Mouse (Mus musculus) stomach, embryonic 14.5 days (tissue): Measurements from ENCODE around the gene Ccdc13. TPM values are rescaled to one million over a fixed set of nuclear protein-coding genes. Genes with fewer than 3 reads are reported as not detected.
A peak's percentile ranks its signal among the peaks of the same experiment; 100 is the strongest.

Source experiments
- ATAC-seq: fragments of 200-750 bp; cut with Nextera tagmentation; 2 replicates; pipeline ENCODE4 v1.8.0; 2017; ENCODE audit warnings: low read depth, moderate TSS enrichment; ENCODE audit not compliant: insufficient number of reproducible peaks, insufficient read depth, low FRiP score
- H3K27ac ChIP-seq: fragments of 300-500 bp; sonication (generic); 2 replicates; pipeline ENCODE4 v1.5.1; 2014; ENCODE audit warnings: mild to moderate bottlenecking, low read length, moderate library complexity, mixed read lengths
- H3K27me3 ChIP-seq: fragments of 300-500 bp; sonication (generic); 2 replicates; pipeline ENCODE4 v1.6.1; 2014; ENCODE audit warnings: low read length, control low read depth, mixed read lengths; ENCODE audit not compliant: control insufficient read depth, insufficient read depth
- H3K36me3 ChIP-seq: fragments of 300-500 bp; sonication (generic); 2 replicates; pipeline ENCODE4 v1.6.1; 2014; ENCODE audit warnings: mild to moderate bottlenecking, control low read depth, low read length, moderate library complexity, mixed read lengths; ENCODE audit not compliant: control insufficient read depth, insufficient read depth
- H3K4me1 ChIP-seq: fragments of 300-500 bp; sonication (generic); 2 replicates; pipeline ENCODE4 v1.6.1; 2014; ENCODE audit warnings: low read length, control low read depth, mixed read lengths; ENCODE audit not compliant: control insufficient read depth, insufficient read depth
- H3K4me2 ChIP-seq: fragments of 300-500 bp; sonication (generic); replicated peaks from 2 replicates; pipeline ENCODE4 v1.6.1; 2014; ENCODE audit warnings: low read depth, low read length, control low read depth
- H3K4me3 ChIP-seq: fragments of 300-500 bp; sonication (generic); 2 replicates; pipeline ENCODE4 v1.5.1; 2014; ENCODE audit warnings: low read depth, low read length, control low read depth
- H3K9ac ChIP-seq: fragments of 300-500 bp; sonication (generic); replicated peaks from 2 replicates; pipeline ENCODE4 v1.6.1; 2014; ENCODE audit warnings: low read depth, mild to moderate bottlenecking, control low read depth, low read length, moderate library complexity, mixed read lengths
- H3K9me3 ChIP-seq: fragments of 300-500 bp; sonication (generic); 2 replicates; pipeline ENCODE4 v1.6.1; 2016; ENCODE audit warnings: low read depth, low read length, control low read depth; ENCODE audit not compliant: control insufficient read depth
- WGBS: fragments of 180-500 bp; shearing (Covaris S2); extraction: QIAGEN DNeasy Blood & Tissue Kit; methylation state at CpG from one replicate; pipeline ENCODE4 v1.1.7; 2014; 5-methylcytosine and 5-hydroxymethylcytosine counted together
- polyA plus RNA-seq: library from polyadenylated mRNA; unstranded; fragments of >200 nt; fragmentation: Nextera tagmentation; extraction: Ambion mirVana; gene quantifications from 2 replicates; pipeline ENCODE4 v1.2.1, GENCODE M21; 2014

Gene Ccdc13
- polyA plus RNA-seq, 1 experiment from 2014 or later = 1.4 TPM

DNA sequence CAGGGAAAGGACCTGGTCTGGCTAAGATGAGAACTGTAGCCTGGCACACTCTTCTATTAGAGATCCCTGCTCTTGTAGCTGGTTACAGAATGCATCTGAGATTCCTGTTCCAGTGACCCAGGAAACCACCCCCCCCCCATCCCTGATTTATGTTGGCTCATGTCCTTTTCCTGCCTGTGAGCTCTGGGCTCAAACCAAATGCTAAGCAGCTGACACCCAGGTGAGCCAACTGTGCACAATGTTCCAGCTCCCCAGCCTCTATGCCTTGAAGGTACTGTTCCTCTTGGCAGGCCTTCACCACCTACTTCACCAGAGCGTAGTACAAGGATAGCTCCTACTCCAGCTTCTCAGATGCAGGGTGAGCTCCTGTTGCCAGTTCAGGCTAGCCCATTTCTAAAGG lies 16.2 kb downstream of the Ccdc13 start:
- Histone ChIP-seq H3K4me2 (no peak overlapping the region), H3K4me3 (no peak overlapping the region), H3K9ac (no peak overlapping the region), H3K27ac (no peak overlapping the region), H3K36me3 (no peaks in the 10 kb centered on the region), H3K4me1 (0 out of 2 replicates have a peak, but pooled peaks cover 5% of the 10 kb centered on the region), H3K27me3 (no peaks in the 10 kb centered on the region), H3K9me3 (no peaks in the 10 kb centered on the region)
- ATAC-seq = no peak
- 89% methylated on average over 1 of the region's 1 CpGs for WGBS

DNA sequence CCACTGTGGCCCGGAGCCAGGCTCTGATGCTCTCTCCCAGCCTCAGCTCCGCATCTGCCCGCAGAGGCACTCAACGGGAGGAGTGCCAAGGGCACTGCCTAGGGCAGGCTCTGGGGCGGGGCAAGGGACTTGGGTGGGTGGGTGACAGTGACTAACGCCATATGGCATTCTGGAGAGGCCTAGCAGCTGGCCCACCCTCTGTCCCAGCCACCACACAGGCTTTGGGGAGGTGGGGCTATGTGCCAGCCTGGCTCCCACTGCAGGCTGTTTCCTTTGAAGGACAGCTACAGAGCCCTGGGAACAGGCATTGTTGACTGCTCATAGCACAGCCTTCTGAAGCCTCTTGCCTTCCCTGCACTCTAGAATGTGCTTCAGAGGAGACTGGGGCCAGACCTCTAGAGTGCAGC lies 16.7 kb downstream of the Ccdc13 start:
- H3K4me1 ChIP-seq = 0 out of 2 replicates have a peak, but pooled peaks cover 5% of the 10 kb centered on the region
- WGBS = 64% methylated on average over 6 of the region's 6 CpGs
- no peak overlapping the region for H3K27ac ChIP-seq
- H3K9me3 ChIP-seq = no peaks in the 10 kb centered on the region
- H3K27me3 ChIP-seq = no peaks in the 10 kb centered on the region
- no peaks in the 10 kb centered on the region for H3K36me3 ChIP-seq
- H3K4me3 ChIP-seq = no peak overlapping the region
- no peak overlapping the region for H3K9ac ChIP-seq
- ATAC-seq = no peak
- no peak overlapping the region for H3K4me2 ChIP-seq

DNA sequence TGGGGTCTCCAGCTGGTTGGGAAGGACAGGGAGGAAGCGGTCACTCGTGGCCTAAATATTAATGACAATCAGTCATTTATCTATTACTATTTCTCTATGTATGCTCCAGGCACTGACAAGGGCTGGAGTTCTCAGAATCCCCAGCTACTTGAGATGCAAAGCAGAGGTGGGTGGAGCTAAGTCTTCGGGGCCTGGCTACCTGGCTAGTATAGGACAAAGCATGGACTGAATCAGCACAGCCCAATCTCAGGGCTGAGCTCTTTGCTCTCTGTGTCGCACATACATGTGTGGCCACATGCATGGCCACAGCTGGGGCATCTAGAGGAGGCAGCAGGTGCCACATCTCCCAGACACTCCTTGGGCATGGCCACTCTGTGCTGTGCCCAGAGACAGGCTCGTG lies 18.5 kb downstream of the Ccdc13 start:
- Histone ChIP-seq H3K27me3 (no peaks in the 10 kb centered on the region), H3K9me3 (no peaks in the 10 kb centered on the region), H3K9ac (no peak overlapping the region), H3K4me1 (0 out of 2 replicates have a peak, but pooled peaks cover 5% of the 10 kb centered on the region), H3K4me2 (no peak overlapping the region), H3K4me3 (no peak overlapping the region), H3K27ac (no peak overlapping the region), H3K36me3 (no peaks in the 10 kb centered on the region)
- ATAC-seq = no peak
- 67% methylated on average over 5 of the region's 5 CpGs for WGBS

DNA sequence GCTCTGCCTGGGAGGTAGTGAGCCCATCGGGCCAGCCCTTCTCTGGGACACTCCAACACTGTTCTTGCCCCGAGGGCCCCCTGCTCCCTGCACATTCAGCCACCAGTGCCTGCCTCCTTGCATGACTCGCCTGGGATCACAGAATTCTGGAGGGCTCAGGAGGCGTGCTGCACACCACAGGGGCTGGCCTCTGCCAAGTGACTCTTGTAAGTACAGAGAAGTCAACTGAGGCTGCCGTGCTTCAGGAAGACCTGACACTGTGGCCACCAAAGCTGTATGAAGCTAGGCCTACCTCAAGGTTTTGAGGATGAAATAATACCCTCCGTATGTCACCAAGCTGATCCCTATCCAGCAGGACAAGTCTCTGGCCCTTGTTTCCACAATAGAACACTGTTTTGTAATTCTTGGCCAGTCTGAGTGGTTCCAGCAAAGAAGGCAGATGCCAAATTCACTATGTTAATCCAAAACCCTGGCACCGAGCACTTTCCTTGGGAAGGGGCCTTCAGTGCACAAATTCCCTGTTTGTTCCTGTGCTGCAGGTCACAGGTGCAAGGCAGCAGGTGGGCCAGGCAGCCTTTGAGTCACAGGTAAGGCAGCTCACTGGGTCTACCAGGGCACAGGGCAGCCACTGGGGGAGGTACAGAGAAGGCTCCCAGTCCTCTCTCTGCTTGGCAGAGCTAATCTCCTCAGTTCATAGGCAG lies 19.3 kb downstream of the Ccdc13 start:
- no peak overlapping the region for H3K27ac ChIP-seq
- no peaks in the 10 kb centered on the region for H3K27me3 ChIP-seq
- ATAC-seq = no peak; the same call in 1 of the 2 replicates
- WGBS = 51% methylated on average over 7 of the region's 7 CpGs
- H3K36me3 ChIP-seq = no peaks in the 10 kb centered on the region
- H3K4me3 ChIP-seq = no peak overlapping the region
- no peak overlapping the region for H3K4me2 ChIP-seq
- H3K9me3 ChIP-seq = no peaks in the 10 kb centered on the region
- H3K9ac ChIP-seq = no peak overlapping the region
- 0 out of 2 replicates have a peak, but pooled peaks cover 5% of the 10 kb centered on the region for H3K4me1 ChIP-seq

DNA sequence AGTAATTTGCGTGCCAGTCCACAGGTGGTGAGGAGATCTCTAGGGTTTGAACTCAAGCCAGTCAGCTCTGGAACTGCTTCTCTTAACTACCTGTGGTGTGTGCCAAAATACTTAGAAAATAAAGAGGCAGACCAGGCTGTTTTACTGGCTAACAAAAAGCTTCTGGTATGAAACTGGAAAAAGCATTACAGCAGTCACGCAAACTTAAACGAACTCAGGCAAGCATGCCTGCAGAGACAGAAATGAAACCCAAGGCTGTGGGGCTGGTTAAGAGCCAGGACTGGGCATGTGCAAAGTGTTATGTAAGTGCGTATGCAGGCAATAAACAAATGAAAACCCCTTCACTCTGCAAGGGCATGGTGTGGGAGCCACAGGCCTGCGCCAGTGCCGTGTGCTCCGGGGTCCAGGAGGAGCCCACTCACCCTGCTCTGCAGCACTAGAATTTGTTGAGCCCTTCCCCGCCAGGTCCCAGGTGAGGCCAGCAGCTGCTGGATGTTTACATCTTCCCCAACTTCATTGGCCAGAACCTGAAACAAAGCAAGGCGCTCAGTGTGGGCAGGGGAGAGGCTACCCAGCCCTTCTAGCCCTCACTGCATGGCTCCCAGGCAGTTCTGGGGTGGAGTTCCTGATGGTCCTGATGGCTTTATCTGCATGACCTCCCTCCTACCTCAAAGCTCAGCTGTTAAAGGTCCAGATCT lies 20.0 kb downstream of the Ccdc13 start:
- H3K4me1 ChIP-seq = 0 out of 2 replicates have a peak, but pooled peaks cover 5% of the 10 kb centered on the region
- no peaks in the 10 kb centered on the region for H3K36me3 ChIP-seq
- WGBS = 41% methylated on average over 9 of the region's 9 CpGs
- no peak; the same call in 1 of the 2 replicates for ATAC-seq
- H3K9ac ChIP-seq = no peak overlapping the region
- no peaks in the 10 kb centered on the region for H3K9me3 ChIP-seq
- H3K4me3 ChIP-seq = no peak overlapping the region
- no peaks in the 10 kb centered on the region for H3K27me3 ChIP-seq
- no peak overlapping the region for H3K4me2 ChIP-seq
- H3K27ac ChIP-seq = peak overlapping the region; percentile 33; the same call in 1 of the 2 replicates

DNA sequence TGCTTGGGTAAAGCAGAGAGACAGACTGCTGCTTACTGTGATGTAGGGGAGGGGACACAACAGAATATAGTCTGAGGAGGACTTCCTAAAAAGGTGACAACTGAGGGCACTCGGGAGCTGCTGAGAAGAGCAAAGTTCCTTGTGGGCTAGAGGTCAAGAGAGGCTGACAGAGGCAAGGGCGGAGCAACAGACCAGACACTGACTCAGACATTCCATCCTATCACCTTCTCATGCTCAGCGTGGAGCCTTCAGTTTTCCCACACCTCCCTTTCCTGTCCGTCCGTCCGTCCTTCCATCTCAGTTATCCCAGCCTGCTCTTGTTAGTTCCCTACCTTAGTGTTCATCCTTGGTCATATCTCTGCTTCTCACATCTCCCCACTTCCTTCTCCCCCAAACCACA lies 24.1 kb downstream of the Ccdc13 start:
- no peak for ATAC-seq
- 61% methylated on average over 6 of the region's 6 CpGs for WGBS

DNA sequence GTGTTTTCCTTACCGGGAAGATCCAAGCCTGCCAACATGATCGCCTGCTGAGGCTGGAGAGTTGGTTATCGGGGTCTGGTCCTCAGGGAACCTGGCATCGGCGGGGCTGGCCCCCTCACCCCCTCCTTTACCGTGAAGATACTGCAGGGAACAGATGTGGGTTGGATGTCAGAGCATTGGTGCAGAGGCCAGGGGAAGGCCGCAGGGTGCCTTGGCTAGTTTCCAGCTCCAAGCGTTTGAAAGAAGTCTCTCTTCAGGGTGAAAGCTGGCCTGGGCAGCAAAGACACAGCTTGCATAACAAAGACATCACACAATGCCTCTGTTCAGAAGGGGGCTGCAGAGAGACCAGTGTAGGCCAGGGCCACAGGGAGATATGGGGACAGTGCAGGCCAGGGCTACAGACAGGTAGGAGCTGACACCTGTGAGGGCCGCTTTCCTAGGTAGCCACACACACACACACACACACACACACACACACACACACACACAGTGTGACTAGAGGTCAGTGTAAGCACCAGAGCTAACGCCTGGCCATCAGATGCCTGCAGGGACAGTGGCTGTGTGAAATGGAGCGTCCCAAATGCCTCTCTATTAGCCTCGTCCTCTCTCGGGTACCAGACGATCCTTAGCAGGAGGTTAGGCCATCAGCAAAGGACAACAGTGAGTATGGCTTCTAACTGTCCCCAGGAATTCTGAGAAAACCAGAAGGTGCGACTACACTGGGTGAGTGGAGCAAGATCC lies 29.0 kb downstream of the Ccdc13 start:
- no peaks in the 10 kb centered on the region for H3K9me3 ChIP-seq
- H3K27ac ChIP-seq = peak overlapping the region; percentile 21; the same call in 1 of the 2 replicates
- H3K9ac ChIP-seq = no peak overlapping the region
- no peaks in the 10 kb centered on the region for H3K27me3 ChIP-seq
- H3K36me3 ChIP-seq = no peaks in the 10 kb centered on the region
- ATAC-seq = no peak
- WGBS = 44% methylated on average over 15 of the region's 15 CpGs
- no peak overlapping the region for H3K4me3 ChIP-seq
- H3K4me2 ChIP-seq = no peak overlapping the region
- H3K4me1 ChIP-seq = 0 out of 2 replicates have a peak, but pooled peaks cover 6% of the 10 kb centered on the region

More for the DNA sequence above, 24.1 kb downstream of the Ccdc13 start:
- Histone ChIP-seq H3K4me2 (no peak overlapping the region), H3K9ac (no peak overlapping the region), H3K4me3 (no peak overlapping the region), H3K27me3 (no peaks in the 10 kb centered on the region), H3K27ac (no peak overlapping the region), H3K36me3 (no peaks in the 10 kb centered on the region), H3K4me1 (0 out of 2 replicates have a peak, but pooled peaks cover 7% of the 10 kb centered on the region), H3K9me3 (no peaks in the 10 kb centered on the region)

DNA sequence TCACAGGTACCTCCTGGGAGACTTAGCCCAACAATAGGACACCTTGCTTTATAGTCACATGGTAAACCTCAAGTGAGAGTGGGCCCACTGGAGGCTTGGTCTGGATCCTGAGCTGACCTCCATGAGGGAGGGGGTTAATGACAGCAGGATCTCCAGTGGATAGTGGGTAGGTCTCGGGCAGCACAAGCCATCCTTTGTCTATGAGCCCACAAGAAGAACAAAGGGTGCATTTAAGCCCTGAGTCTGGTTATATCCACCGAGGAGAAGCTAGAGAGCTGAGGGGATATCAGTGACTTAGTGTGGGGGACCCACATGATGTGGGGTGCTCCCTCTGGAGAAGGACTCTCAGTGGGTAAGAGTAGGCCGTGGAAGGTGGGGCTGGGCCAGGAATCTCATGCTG lies 30.8 kb downstream of the Ccdc13 start:
- Histone ChIP-seq H3K9ac (no peak overlapping the region), H3K36me3 (no peaks in the 10 kb centered on the region), H3K27ac (no peak overlapping the region), H3K4me2 (no peak overlapping the region), H3K4me3 (no peak overlapping the region), H3K27me3 (no peaks in the 10 kb centered on the region), H3K4me1 (0 out of 2 replicates have a peak, but pooled peaks cover 6% of the 10 kb centered on the region), H3K9me3 (no peaks in the 10 kb centered on the region)
- ATAC-seq = no peak
- WGBS = 59% methylated on average over 3 of the region's 3 CpGs
